Mouse (Mus musculus): ENCODE data around the gene Myl9. TPM values are rescaled to one million over a fixed set of nuclear protein-coding genes. Genes with fewer than 3 reads are reported as not detected.

Myl9 gene
- 1 to 10 TPM in 1 of 2 experiments, under 1 TPM in 1; 0.71 to 7.1 TPM for polyA plus RNA-seq (2017; shearing (Covaris generic))

GRCm38 (mm10) chr2:156774738-156775454 is at the start of gene Myl9:
Gene Myl9, plus strand, starts transcription at chr2:156775420.

Other genes starting within 250 kb of the Myl9 start
- 10 to 100 TPM; 25.7 to 28.0 TPM for gene Aar2, start 227.8 kb upstream of the Myl9 start, polyA plus RNA-seq (2017; shearing (Covaris generic))
- 100 to 1,000 TPM in 1 of 2 experiments, 10 to 100 TPM in 1; 87.9 to 101 TPM for gene Dlgap4, start 161.7 kb upstream of the Myl9 start, polyA plus RNA-seq (2017; shearing (Covaris generic))
- 10 to 100 TPM; 15.4 to 19.6 TPM for gene Tgif2, start 64.6 kb downstream of the Myl9 start, polyA plus RNA-seq (2017; shearing (Covaris generic))
- 1 to 10 TPM; 5.2 to 7.0 TPM for gene 4930518I15Rik, start 82.5 kb downstream of the Myl9 start, polyA plus RNA-seq (2017; shearing (Covaris generic))
- gene Rab5if, start 87.7 kb downstream of the Myl9 start, polyA plus RNA-seq (2017; shearing (Covaris generic)) = 100 to 1,000 TPM; 115 to 123 TPM
- 10 to 100 TPM; 61.6 to 74.0 TPM for gene Sla2, start 111.8 kb downstream of the Myl9 start, polyA plus RNA-seq (2017; shearing (Covaris generic))
- gene Ndrg3, start 216.6 kb downstream of the Myl9 start, polyA plus RNA-seq (2017; shearing (Covaris generic)) = 100 to 1,000 TPM in 1 of 2 experiments, 10 to 100 TPM in 1; 99.5 to 179 TPM
- 10 to 100 TPM; 13.6 to 19.5 TPM for gene Dsn1, start 231.7 kb downstream of the Myl9 start, polyA plus RNA-seq (2017; shearing (Covaris generic))